Mouse (Mus musculus): ENCODE results near the gene Usp46. TPM values are rescaled to one million over a fixed set of nuclear protein-coding genes. Genes with fewer than 3 reads are reported as not detected.

Usp46 gene
- polyA plus RNA-seq (2017; shearing (Covaris generic)), result 1 to 10 TPM; 7.8 to 8.7 TPM

GRCm38 (mm10) chr5:74067831-74068713, at the start of gene Usp46:
Gene Usp46 (minus strand): TSS chr5:74068431.

Other genes starting within 250 kb of the Usp46 start
- 10 to 100 TPM in 1 of 2 experiments, 1 to 10 TPM in 1; 4.9 to 14.1 TPM for gene Rasl11b, start 126.9 kb upstream of the Usp46 start, polyA plus RNA-seq (2017; shearing (Covaris generic))

Measured in activated CD4-positive, CD25-positive, alpha-beta regulatory T cell (primary cell).